Mouse (Mus musculus) hindbrain, embryonic 16.5 days (tissue): ENCODE results near the gene Slc12a6. TPM values are rescaled to one million over a fixed set of nuclear protein-coding genes. Genes with fewer than 3 reads are reported as not detected.

ENCODE experiments used
- ATAC-seq: fragments of 200-750 bp; cut with Nextera tagmentation; 2 replicates; pipeline ENCODE4 v1.8.0; 2017; ENCODE audit warnings: moderate TSS enrichment, moderate library complexity
- H3K27ac ChIP-seq: fragments of 300-500 bp; sonication (generic); 2 replicates; pipeline ENCODE4 v1.5.1; 2014; ENCODE audit warnings: low read depth, mild to moderate bottlenecking, control low read depth, low read length, moderate library complexity
- H3K27me3 ChIP-seq: fragments of 300-500 bp; sonication (generic); replicated peaks from 2 replicates; pipeline ENCODE4 v1.6.1; 2014; ENCODE audit warnings: low read length; ENCODE audit not compliant: control insufficient read depth, insufficient read depth
- H3K36me3 ChIP-seq: fragments of 300-500 bp; sonication (generic); 2 replicates; pipeline ENCODE4 v1.6.1; 2014; ENCODE audit warnings: mild to moderate bottlenecking, low read length, moderate library complexity, mixed read lengths; ENCODE audit not compliant: control insufficient read depth, insufficient read depth
- H3K4me1 ChIP-seq: fragments of 300-500 bp; sonication (generic); 2 replicates; pipeline ENCODE4 v1.6.1; 2014; ENCODE audit warnings: low read depth, low read length; ENCODE audit not compliant: control insufficient read depth, insufficient read depth
- H3K4me2 ChIP-seq: fragments of 300-500 bp; sonication (generic); 2 replicates; pipeline ENCODE4 v1.6.1; 2014; ENCODE audit warnings: mild to moderate bottlenecking, low read length, control low read depth, moderate library complexity
- H3K4me3 ChIP-seq: fragments of 300-500 bp; sonication (generic); 2 replicates; pipeline ENCODE4 v1.5.1; 2014; ENCODE audit warnings: mild to moderate bottlenecking, low read length, control low read depth, moderate library complexity
- H3K9ac ChIP-seq: fragments of 300-500 bp; sonication (generic); 2 replicates; pipeline ENCODE4 v1.6.1; 2014; ENCODE audit warnings: low read depth, mild to moderate bottlenecking, control low read depth, low read length, moderate library complexity
- H3K9me3 ChIP-seq: fragments of 300-500 bp; sonication (generic); 2 replicates; pipeline ENCODE4 v1.6.1; 2014; ENCODE audit warnings: mild to moderate bottlenecking, low read length, moderate library complexity; ENCODE audit not compliant: control insufficient read depth
- WGBS: fragments of 180-500 bp; shearing (Covaris S2); extraction: QIAGEN DNeasy Blood & Tissue Kit; methylation state at CpG from one replicate; pipeline ENCODE4 v1.1.7; 2014; 5-methylcytosine and 5-hydroxymethylcytosine counted together
- polyA plus RNA-seq: library from polyadenylated mRNA; unstranded; fragments of >200 nt; fragmentation: Nextera tagmentation; extraction: Ambion mirVana; gene quantifications from 2 replicates; pipeline ENCODE4 v1.2.1, GENCODE M21; 2015

The Slc12a6 gene
- polyA plus RNA-seq, 1 experiment from 2014 or later = 14.7 TPM

DNA sequence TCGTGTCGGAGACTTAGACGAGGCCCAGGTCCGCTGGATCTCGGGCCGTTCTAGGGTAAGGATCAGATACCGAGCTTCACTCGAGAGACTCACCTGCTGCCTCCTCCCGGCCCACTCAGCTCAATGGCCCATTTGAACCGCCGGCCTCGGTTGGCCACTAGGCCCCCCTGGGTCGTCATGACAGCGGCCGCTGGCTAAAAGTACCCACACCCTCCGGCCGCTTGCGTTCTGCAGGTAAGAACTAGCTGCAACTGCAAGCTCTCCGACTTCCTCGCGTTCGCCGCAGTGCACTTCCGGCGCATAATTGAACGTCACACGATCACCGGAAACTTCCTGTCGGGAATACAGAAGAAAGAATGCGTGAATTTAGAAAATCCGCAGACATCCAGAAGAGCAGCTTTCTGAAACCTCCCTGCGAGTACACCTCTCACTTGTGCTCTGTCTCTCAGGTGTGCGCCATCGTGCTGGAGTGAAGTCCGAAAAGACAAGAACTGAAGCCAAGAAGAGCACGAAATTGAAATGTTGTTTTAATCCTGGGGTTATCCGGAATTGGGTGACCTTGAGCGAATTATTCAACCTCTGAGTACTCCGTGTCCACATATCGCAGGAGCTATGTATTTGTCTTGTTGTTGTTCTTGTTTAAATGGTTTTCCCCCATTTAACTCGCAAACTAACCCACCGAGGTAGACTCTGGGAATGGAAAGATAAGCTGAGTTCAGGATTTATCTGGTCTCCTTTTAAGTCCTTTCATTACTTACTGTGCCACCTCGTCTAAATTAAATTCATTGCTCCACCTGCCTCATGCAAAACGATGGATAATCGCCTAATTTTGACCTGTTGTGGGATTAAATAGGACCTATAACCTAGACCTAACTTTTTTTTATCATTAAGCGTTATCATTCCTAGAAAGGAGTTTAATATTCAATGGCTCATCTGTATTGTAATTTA lies 102.4 kb downstream of the Slc12a6 start, which contains the start of gene Emc4:
TSS of gene Emc4 (minus strand) at position 302 of the 948 bp plus-strand sequence.
- Histone ChIP-seq H3K4me2 (peak within 1 kb of the TSS; percentile 80), H3K27ac (peak within 1 kb of the TSS; percentile 90), H3K4me1 (peaks cover 8% of the 10 kb centered on the region), H3K9ac (peak within 1 kb of the TSS; percentile 88), H3K4me3 (peak within 1 kb of the TSS; percentile 88), H3K27me3 (no peaks in the 10 kb centered on the region), H3K36me3 (peaks cover 6% of the 10 kb centered on the region), H3K9me3 (no peaks in the 10 kb centered on the region)
- WGBS = 1% methylated on average over 46 of the region's 46 CpGs
- peak; percentile 93 for ATAC-seq

GRCm38 (mm10) chr2:112369941-112370340 lies 104.3 kb downstream of the Slc12a6 start:
- H3K27me3 ChIP-seq = no peaks in the 10 kb centered on the region
- no peak overlapping the region for H3K4me3 ChIP-seq
- H3K9ac ChIP-seq = no peak overlapping the region
- H3K4me1 ChIP-seq = peaks cover 8% of the 10 kb centered on the region
- H3K27ac ChIP-seq = no peak overlapping the region
- H3K36me3 ChIP-seq = no peaks in the 10 kb centered on the region
- no peaks in the 10 kb centered on the region for H3K9me3 ChIP-seq
- no peak overlapping the region for H3K4me2 ChIP-seq
- WGBS = 69% methylated on average over 5 of the region's 5 CpGs
- no peak for ATAC-seq

GRCm38 (mm10) chr2:112373141-112373540 lies 107.5 kb downstream of the Slc12a6 start:
- no peak for ATAC-seq
- WGBS = 44% methylated on average over 4 of the region's 4 CpGs
- H3K4me2 ChIP-seq = no peak overlapping the region
- H3K27ac ChIP-seq = no peak overlapping the region
- no peak overlapping the region for H3K9ac ChIP-seq
- H3K4me1 ChIP-seq = peaks cover 2% of the 10 kb centered on the region; the same call in 1 of the 2 replicates
- no peaks in the 10 kb centered on the region for H3K27me3 ChIP-seq
- no peaks in the 10 kb centered on the region for H3K9me3 ChIP-seq
- no peak overlapping the region for H3K4me3 ChIP-seq
- H3K36me3 ChIP-seq = no peaks in the 10 kb centered on the region

DNA sequence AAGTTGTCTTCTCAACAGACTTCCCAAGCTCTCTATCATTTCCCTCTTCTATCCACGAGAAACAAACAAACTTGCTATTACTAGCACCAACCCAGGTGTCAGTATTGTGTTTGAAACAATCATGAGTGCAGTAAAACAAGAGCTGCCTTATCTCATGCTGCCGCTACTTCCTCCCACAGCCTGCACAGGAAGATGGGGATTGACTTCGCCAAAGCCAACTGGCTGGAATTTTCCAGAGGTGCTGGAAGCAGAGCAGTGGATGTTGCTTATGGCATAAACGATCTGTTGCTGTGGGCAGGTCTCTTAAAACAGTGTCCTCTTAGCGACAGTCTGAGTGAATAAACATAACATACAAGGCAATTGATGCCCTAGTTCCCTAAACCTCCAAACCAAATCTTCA lies 109.0 kb downstream of the Slc12a6 start:
- Histone ChIP-seq H3K36me3 (no peaks in the 10 kb centered on the region), H3K4me1 (no peaks in the 10 kb centered on the region), H3K9me3 (no peaks in the 10 kb centered on the region), H3K4me3 (no peak overlapping the region), H3K9ac (no peak overlapping the region), H3K27ac (no peak overlapping the region), H3K27me3 (no peaks in the 10 kb centered on the region), H3K4me2 (no peak overlapping the region)
- no peak for ATAC-seq
- WGBS = 79% methylated on average over 5 of the region's 5 CpGs

DNA sequence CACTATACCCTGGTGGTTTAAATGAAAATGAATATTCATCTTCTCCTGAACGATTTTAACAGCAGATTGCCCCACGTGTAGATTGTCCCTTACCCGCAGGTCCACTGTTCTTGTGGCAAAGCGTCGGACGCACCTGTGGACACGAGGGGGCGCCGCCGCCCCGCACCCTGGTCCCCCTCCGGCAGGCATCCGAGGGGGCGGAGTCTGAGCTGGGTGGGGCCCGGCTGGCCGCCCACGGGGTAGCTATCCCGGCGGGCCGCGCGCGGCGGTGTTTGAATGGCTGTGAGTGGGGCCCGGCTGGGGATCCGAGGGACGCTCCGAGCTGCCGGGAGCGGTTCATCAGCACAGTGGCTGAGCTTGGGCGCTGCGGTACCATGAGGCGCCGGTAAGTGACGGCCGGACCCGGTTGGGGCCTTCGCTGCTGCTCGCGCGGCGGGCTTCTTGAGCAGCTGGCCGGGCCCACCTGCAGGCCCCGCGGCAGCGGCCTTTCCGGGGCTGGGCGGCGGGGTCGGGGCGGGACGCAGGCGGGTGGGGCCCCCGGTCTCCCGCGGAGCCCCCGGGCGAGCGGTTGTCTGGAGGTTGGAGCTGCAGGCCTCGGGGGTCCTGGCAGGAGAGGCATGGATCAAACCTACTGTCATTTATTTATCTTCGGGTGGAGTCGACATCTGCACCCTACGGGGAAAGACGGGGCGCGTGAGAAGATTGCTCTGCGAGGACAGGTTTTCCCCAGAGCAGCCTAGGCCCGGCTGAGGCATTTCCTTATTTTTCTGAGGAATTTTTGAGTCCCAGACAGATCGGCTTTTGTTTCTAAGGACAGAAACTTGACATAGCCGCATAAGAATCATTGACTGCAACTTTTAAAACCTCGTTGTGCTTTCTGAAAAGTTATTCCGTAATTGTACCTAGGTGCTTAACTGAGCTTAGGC lies 113.6 kb downstream of the Slc12a6 start, which contains the start of gene Katnbl1:
TSS of gene Katnbl1 (plus strand) at position 239 of the 926 bp plus-strand sequence.
- Histone ChIP-seq H3K9me3 (no peaks in the 10 kb centered on the region), H3K4me1 (peaks cover 12% of the 10 kb centered on the region), H3K4me3 (peak within 1 kb of the TSS; percentile 78), H3K27me3 (no peaks in the 10 kb centered on the region), H3K9ac (peak within 1 kb of the TSS; percentile 94), H3K36me3 (no peaks in the 10 kb centered on the region), H3K27ac (peak within 1 kb of the TSS; percentile 77), H3K4me2 (peak within 1 kb of the TSS; percentile 74)
- under 1% methylated on average over 67 of the region's 72 CpGs for WGBS
- peak; percentile 99 for ATAC-seq

DNA sequence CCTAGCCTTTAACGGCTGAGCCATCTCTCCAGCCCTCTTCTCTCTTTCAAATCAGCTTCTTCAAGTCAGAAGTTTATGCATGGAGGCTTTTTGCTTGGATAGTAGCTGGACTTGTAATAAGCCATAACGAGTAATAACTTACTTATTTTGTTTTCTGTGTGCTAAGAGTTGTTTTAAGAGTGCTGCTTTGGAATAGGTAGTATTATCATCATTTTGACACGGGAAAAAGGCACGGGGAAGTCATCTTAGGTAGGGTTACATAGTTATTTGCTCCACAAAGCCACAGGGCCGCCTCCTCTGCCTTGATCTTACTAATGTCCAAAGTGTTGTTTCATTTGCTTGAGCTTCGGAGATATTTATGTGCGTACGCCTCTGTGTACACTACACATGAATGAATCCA lies 114.5 kb downstream of the Slc12a6 start:
- 51% methylated on average over 8 of the region's 8 CpGs for WGBS
- peak overlapping the region; percentile 94 for H3K9ac ChIP-seq
- no peaks in the 10 kb centered on the region for H3K36me3 ChIP-seq
- peak overlapping the region; percentile 74 for H3K4me2 ChIP-seq
- peaks cover 12% of the 10 kb centered on the region for H3K4me1 ChIP-seq
- H3K27me3 ChIP-seq = no peaks in the 10 kb centered on the region
- no peak overlapping the region for H3K27ac ChIP-seq
- H3K9me3 ChIP-seq = no peaks in the 10 kb centered on the region
- peak overlapping the region; percentile 78 for H3K4me3 ChIP-seq
- no peak for ATAC-seq

DNA sequence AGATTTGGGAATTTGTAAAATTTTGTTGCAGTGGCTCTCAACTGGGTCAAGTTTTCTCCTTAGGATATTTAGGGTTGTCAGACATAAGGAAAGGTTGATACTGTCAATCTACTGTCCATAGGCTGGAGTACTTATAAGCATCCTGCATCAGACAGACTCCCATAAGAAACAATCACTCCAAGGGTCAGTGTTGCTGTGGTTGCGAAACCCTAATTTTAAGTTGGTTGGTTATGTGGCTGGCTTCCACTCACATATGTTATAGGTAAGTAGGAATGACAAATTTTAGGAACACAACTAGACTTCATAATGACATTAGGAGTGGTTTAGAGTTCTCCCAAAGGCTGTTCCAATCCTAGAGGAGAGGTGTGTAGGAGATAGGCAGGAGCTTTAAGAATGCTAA lies 115.6 kb downstream of the Slc12a6 start:
- Histone ChIP-seq H3K27me3 (no peaks in the 10 kb centered on the region), H3K27ac (no peak overlapping the region), H3K4me1 (peaks cover 12% of the 10 kb centered on the region), H3K4me2 (no peak overlapping the region), H3K9me3 (no peaks in the 10 kb centered on the region), H3K36me3 (no peaks in the 10 kb centered on the region), H3K4me3 (no peak overlapping the region), H3K9ac (no peak overlapping the region)
- 100% methylated on average over 1 of the region's 1 CpGs for WGBS
- ATAC-seq = no peak

- no peak overlapping the region for H3K4me3 ChIP-seq
- H3K36me3 ChIP-seq = no peaks in the 10 kb centered on the region
- no peak for ATAC-seq
- H3K27me3 ChIP-seq = no peaks in the 10 kb centered on the region
- 80% methylated on average over 5 of the region's 5 CpGs for WGBS
- H3K4me1 ChIP-seq = no peaks in the 10 kb centered on the region
- H3K9me3 ChIP-seq = no peaks in the 10 kb centered on the region
- no peak overlapping the region for H3K4me2 ChIP-seq
- no peak overlapping the region for H3K9ac ChIP-seq
- no peak overlapping the region for H3K27ac ChIP-seq
These were observed 125.2 kb downstream of the Slc12a6 start for GRCm38 (mm10) chr2:112390843-112391242.
